Mouse (Mus musculus) heart, postnatal 0 days (tissue): ENCODE data around the gene Grb7.

Experiments
- CTCF ChIP-seq: IDR thresholded peaks from 2 replicates; pipeline ENCODE4 v1.5.1; 2016; ENCODE audit warnings: antibody characterized with exemption, control low read depth, low read depth
- EP300 ChIP-seq: IDR thresholded peaks from 2 replicates; pipeline ENCODE4 v1.6.1; 2016; ENCODE audit warnings: antibody characterized with exemption, low read depth

- TF ChIP-seq EP300 (no peak), CTCF (no peak)
These were observed 42.5 kb downstream of the Grb7 start for GRCm38 (mm10) chr11:98488540-98489234.
